Mouse (Mus musculus) sigmoid colon, adult 10 weeks (tissue): ENCODE data around the gene Cbfa2t2. TPM values are rescaled to one million over a fixed set of nuclear protein-coding genes. Genes with fewer than 3 reads are reported as not detected.

Experiments
- polyA plus RNA-seq: library from polyadenylated mRNA; stranded (reverse); fragments of 350-450 nt; fragmentation: Illumina TruSeq; extraction: RNeasy Lipid Tissue Mini Kit (QIAGEN cat#74804); gene quantifications from one replicate; pipeline ENCODE4 v1.2.3, GENCODE M21; 2014; ENCODE audit warnings: low read depth, low replicate concordance

Gene Cbfa2t2
- 18.4 TPM for polyA plus RNA-seq

GRCm38 (mm10) chr2:154436458-154437190 is at the start of gene Cbfa2t2:
Gene Cbfa2t2, plus strand, starts transcription at chr2:154436481.

GRCm38 (mm10) chr2:154407643-154408445 is 28.4 kb upstream of the Cbfa2t2 start, which contains the start of gene Snta1:
Gene Snta1, minus strand, starts transcription at chr2:154408099.

GRCm38 (mm10) chr2:154546711-154547110 is 110.4 kb downstream of the Cbfa2t2 start, which contains the start of gene 1700003F12Rik:
Gene 1700003F12Rik, plus strand, starts transcription at chr2:154547085.

GRCm38 (mm10) chr2:154551476-154551875 is 115.2 kb downstream of the Cbfa2t2 start, which contains the start of gene Actl10:
Gene Actl10, plus strand, starts transcription at chr2:154551776.

GRCm38 (mm10) chr2:154558264-154559039 is 122.2 kb downstream of the Cbfa2t2 start, which contains the start of gene Necab3:
Gene Necab3, minus strand, starts transcription at chr2:154558890.

GRCm38 (mm10) chr2:154569836-154570286 is 133.6 kb downstream of the Cbfa2t2 start, which contains the start of gene E2f1:
Gene E2f1, minus strand, starts transcription at chr2:154569892.

Other genes starting within 250 kb of the Cbfa2t2 start
- not detected for gene Bpifb1, start 245.7 kb upstream of the Cbfa2t2 start, polyA plus RNA-seq
- not detected for gene Bpifb5, start 212.7 kb upstream of the Cbfa2t2 start, polyA plus RNA-seq
- not detected for gene Bpifb9a, start 178.6 kb upstream of the Cbfa2t2 start, polyA plus RNA-seq
- gene Bpifb9b, start 129.3 kb upstream of the Cbfa2t2 start, polyA plus RNA-seq: not detected
- 9.2 TPM for gene Cdk5rap1, start 63.5 kb upstream of the Cbfa2t2 start, polyA plus RNA-seq
- gene Snta1, start 28.4 kb upstream of the Cbfa2t2 start, polyA plus RNA-seq: not detected
- gene 1700003F12Rik, start 110.6 kb downstream of the Cbfa2t2 start, polyA plus RNA-seq: not detected
- gene Actl10, start 115.3 kb downstream of the Cbfa2t2 start, polyA plus RNA-seq: not detected
- gene Necab3, start 122.4 kb downstream of the Cbfa2t2 start, polyA plus RNA-seq: not detected
- 0.16 TPM for gene E2f1, start 133.4 kb downstream of the Cbfa2t2 start, polyA plus RNA-seq
- 7.7 TPM for gene Pxmp4, start 167.2 kb downstream of the Cbfa2t2 start, polyA plus RNA-seq
- not detected for gene Zfp341, start 176.8 kb downstream of the Cbfa2t2 start, polyA plus RNA-seq
- not detected for gene 4930519P11Rik, start 177.0 kb downstream of the Cbfa2t2 start, polyA plus RNA-seq
- 105 TPM for gene Chmp4b, start 215.2 kb downstream of the Cbfa2t2 start, polyA plus RNA-seq